Mouse (Mus musculus) midbrain, embryonic 14.5 days (tissue): ENCODE measurements around the gene Duoxa2. TPM values are rescaled to one million over a fixed set of nuclear protein-coding genes. Genes with fewer than 3 reads are reported as not detected.

ENCODE experiments used
- polyA plus RNA-seq: library from polyadenylated mRNA; unstranded; fragments of >200 nt; fragmentation: Nextera tagmentation; extraction: Ambion mirVana; gene quantifications from 2 replicates; pipeline ENCODE4 v1.2.1, GENCODE M21; 2014

Duoxa2 gene
- polyA plus RNA-seq, 1 experiment from 2014 or later = not detected

Other genes starting within 250 kb of the Duoxa2 start
- gene Spg11, start 180.5 kb upstream of the Duoxa2 start, polyA plus RNA-seq = 9.4 and 12.1 TPM in 2 replicates
- gene B2m, start 151.2 kb upstream of the Duoxa2 start, polyA plus RNA-seq = 61.7 and 114 TPM in 2 replicates
- not detected in 2 replicates for gene Trim69, start 138.2 kb upstream of the Duoxa2 start, polyA plus RNA-seq
- not detected in 2 replicates for gene Patl2, start 112.7 kb upstream of the Duoxa2 start, polyA plus RNA-seq
- not detected in 2 replicates for gene Terb2, start 112.6 kb upstream of the Duoxa2 start, polyA plus RNA-seq
- 17.6 and 22.7 TPM in 2 replicates for gene Sord, start 64.2 kb upstream of the Duoxa2 start, polyA plus RNA-seq
- 0.04 TPM in 1 of 2 replicates, not detected in the other for gene Duox2, start 451 bp upstream of the Duoxa2 start, polyA plus RNA-seq
- 0.25 TPM in 1 of 2 replicates, not detected in the other for gene Duoxa1, start 14.8 kb downstream of the Duoxa2 start, polyA plus RNA-seq
- 0.18 and 0.22 TPM in 2 replicates for gene Duox1, start 16.8 kb downstream of the Duoxa2 start, polyA plus RNA-seq
- 15.9 and 19.2 TPM in 2 replicates for gene Shf, start 70.3 kb downstream of the Duoxa2 start, polyA plus RNA-seq
- not detected in 2 replicates for gene Slc28a2, start 127.6 kb downstream of the Duoxa2 start, polyA plus RNA-seq
- not detected in 2 replicates for gene Gm14085, start 186.0 kb downstream of the Duoxa2 start, polyA plus RNA-seq